Mouse (Mus musculus) heart, embryonic 10.5 days (tissue): Measurements from ENCODE around the gene Fras1. TPM values are rescaled to one million over a fixed set of nuclear protein-coding genes. Genes with fewer than 3 reads are reported as not detected.

ENCODE experiments used
- DNase-seq: peaks from one replicate; pipeline ENCODE4 v3.0.0-alpha.2; 2017; ENCODE audit warnings: low spot score
- H3K27ac ChIP-seq: fragments of 300-500 bp; sonication (generic); 2 replicates; pipeline ENCODE4 v1.5.1; 2016; ENCODE audit warnings: mild to moderate bottlenecking
- H3K27me3 ChIP-seq: fragments of 300-500 bp; sonication (generic); 2 replicates; pipeline ENCODE4 v1.6.1; 2016; ENCODE audit warnings: mild to moderate bottlenecking; ENCODE audit not compliant: poor library complexity, insufficient read depth, severe bottlenecking
- H3K36me3 ChIP-seq: fragments of 300-500 bp; sonication (generic); 2 replicates; pipeline ENCODE4 v1.6.1; 2016; ENCODE audit warnings: mild to moderate bottlenecking, moderate library complexity
- H3K4me1 ChIP-seq: fragments of 300-500 bp; sonication (generic); 2 replicates; pipeline ENCODE4 v1.6.1; 2016; ENCODE audit warnings: mild to moderate bottlenecking
- H3K4me3 ChIP-seq: fragments of 300-500 bp; sonication (generic); 2 replicates; pipeline ENCODE4 v1.5.1; 2016; ENCODE audit warnings: mild to moderate bottlenecking, moderate library complexity
- H3K9me3 ChIP-seq: fragments of 300-500 bp; sonication (generic); 2 replicates; pipeline ENCODE4 v1.6.1; 2016; ENCODE audit warnings: mild to moderate bottlenecking, moderate library complexity
- WGBS: fragments of 180-500 bp; shearing (Covaris S2); methylation state at CpG from one replicate; pipeline ENCODE4 v1.1.7; 2016; 5-methylcytosine and 5-hydroxymethylcytosine counted together
- polyA plus RNA-seq: library from polyadenylated mRNA; unstranded; fragments of >200 nt; fragmentation: Nextera tagmentation; extraction: Ambion mirVana; gene quantifications from 2 replicates; pipeline ENCODE4 v1.2.1, GENCODE M21; 2016

The Fras1 gene
- polyA plus RNA-seq, 1 experiment from 2014 or later: 26.9 TPM

DNA sequence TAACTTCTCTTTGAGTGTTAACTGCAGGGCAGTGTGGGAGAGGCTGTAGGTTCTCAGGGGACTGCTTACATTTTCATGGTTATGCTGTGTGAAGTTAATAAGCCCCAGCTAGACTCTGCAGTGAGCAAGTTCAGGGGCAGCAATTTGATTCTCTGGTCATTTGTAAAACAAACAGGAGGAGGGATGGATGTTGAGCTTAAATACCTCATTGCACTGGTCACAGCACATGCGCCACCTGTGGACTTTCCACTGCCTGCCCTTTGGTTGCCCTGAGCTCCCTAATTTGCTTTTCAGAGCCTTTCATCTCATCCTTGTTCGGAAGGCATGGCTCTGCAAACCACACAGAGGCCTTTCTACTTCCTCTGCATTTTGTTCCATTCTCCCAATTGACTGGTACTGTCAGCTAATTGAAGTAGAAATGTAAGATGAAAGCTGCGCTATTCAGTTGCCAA, 142.1 kb downstream of the Fras1 start:
- no peaks in the 10 kb centered on the region for H3K36me3 ChIP-seq
- H3K4me3 ChIP-seq: no peak overlapping the region
- H3K9me3 ChIP-seq: no peaks in the 10 kb centered on the region
- H3K4me1 ChIP-seq: peaks cover 19% of the 10 kb centered on the region
- WGBS: 91% methylated on average over 3 of the region's 3 CpGs
- no peak overlapping the region for H3K27ac ChIP-seq
- no peak for DNase-seq
- H3K27me3 ChIP-seq: no peaks in the 10 kb centered on the region

DNA sequence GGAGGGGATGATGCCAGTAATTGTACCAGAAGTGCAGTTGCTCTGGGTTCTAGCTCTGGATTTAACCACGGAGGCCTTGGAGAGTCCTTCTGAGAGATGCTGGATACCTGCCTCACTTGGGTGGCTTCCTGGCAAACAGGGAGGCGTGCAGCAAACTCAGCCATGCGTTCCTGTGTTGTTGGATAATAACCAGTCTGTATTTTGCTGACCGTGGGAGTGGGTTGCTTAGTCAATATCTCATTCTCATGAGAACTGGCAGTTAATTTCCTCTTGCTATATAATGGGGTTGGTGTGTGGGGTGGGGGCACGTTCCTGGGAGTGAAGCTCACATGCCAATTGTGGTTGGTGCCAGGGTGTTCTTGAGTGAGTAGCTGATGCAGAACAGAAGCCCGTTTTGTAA, 142.6 kb downstream of the Fras1 start:
- WGBS: 82% methylated on average over 6 of the region's 6 CpGs
- H3K9me3 ChIP-seq: no peaks in the 10 kb centered on the region
- DNase-seq: no peak
- H3K27me3 ChIP-seq: no peaks in the 10 kb centered on the region
- H3K27ac ChIP-seq: no peak overlapping the region
- no peaks in the 10 kb centered on the region for H3K36me3 ChIP-seq
- no peak overlapping the region for H3K4me3 ChIP-seq
- H3K4me1 ChIP-seq: peaks cover 19% of the 10 kb centered on the region

DNA sequence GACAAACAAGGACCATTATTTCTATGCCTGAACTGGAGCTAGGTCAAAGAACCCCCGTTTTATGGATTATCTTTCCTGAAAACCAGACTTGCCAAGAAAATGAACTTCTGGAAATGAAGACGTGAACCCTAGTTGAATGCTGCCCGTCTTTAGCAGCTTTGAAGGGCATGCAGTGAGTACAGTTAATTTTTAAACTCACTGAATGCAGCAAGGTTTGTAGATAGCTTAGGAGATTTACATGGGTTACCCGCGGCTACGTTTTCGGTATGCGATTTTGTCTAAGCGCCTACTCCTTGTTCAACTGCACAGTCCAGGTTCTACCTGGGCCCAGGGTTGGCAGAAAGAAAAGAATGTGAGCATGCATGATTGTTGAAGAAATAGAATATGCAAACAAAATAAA, 147.8 kb downstream of the Fras1 start:
- WGBS: 89% methylated on average over 9 of the region's 9 CpGs
- Histone ChIP-seq H3K27me3 (no peaks in the 10 kb centered on the region), H3K27ac (no peak overlapping the region), H3K4me1 (no peaks in the 10 kb centered on the region), H3K36me3 (no peaks in the 10 kb centered on the region), H3K9me3 (no peaks in the 10 kb centered on the region), H3K4me3 (no peak overlapping the region)
- DNase-seq: no peak

DNA sequence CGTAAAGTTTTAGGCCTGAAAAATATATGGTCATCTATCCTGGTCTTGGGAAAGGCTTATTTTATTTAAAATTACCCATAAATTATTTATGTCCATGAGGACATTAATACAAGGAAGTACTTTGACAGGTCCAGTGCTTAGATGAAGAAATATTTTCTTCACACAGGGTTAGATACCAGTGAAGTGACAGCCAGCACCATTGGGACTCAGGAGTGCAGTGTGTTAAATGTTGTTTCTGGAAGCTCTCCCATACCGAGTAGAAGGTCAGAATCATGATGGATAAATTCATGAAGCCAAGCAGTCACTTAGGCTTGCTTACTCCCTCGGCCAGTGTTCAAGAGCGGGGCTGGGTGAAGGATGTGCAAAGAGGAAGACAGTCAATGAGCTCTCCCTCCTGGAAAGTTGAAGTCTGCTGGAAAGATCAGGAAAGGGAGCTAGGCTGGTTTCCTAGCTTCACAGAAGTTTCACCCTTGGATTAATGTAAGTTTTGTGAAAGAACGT, 149.2 kb downstream of the Fras1 start:
- WGBS: 84% methylated on average over 5 of the region's 5 CpGs
- Histone ChIP-seq H3K27me3 (no peaks in the 10 kb centered on the region), H3K4me1 (no peaks in the 10 kb centered on the region), H3K4me3 (no peak overlapping the region), H3K27ac (no peak overlapping the region), H3K9me3 (no peaks in the 10 kb centered on the region), H3K36me3 (no peaks in the 10 kb centered on the region)
- no peak for DNase-seq

DNA sequence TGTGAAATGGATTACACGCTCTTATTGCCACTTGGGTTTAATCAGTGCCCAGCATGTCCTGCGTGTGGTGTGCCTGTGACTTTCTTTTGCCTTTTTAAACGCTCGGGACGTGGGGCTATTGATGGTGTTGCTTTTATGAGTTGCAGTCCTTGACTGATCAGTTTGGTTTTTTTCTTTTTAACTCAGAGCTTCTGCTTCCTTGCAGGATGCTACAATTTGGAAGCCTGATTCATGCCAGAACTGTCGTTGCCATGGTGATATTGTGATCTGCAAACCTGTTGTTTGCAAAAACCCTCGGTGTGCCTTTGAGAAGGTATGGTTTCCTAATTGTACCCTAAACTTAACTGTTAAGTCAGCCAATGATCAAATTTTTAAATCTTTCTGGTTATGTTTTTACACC, 154.5 kb downstream of the Fras1 start:
- WGBS: 85% methylated on average over 7 of the region's 7 CpGs
- no peaks in the 10 kb centered on the region for H3K27me3 ChIP-seq
- H3K9me3 ChIP-seq: no peaks in the 10 kb centered on the region
- no peaks in the 10 kb centered on the region for H3K4me1 ChIP-seq
- H3K4me3 ChIP-seq: no peak overlapping the region
- DNase-seq: no peak
- H3K36me3 ChIP-seq: no peaks in the 10 kb centered on the region
- H3K27ac ChIP-seq: no peak overlapping the region

DNA sequence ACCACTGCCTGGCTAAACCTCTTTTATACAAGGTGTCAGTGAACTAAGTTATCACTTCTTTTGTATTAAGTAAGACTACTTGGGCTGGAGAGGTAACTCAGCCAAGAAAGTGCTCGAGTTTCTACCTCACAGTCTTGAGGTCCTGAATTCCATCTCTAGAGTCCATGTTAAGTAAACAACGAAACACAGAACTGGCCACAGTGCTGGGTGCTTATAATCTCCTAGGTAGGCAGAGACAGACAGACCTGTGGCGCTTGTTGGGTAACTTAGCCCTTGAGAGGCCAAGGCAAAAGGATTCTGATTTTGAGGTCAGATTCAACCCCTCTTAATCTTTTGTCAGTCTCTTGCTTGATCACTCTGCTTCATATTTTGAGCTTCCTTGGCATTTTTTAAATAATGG, 156.8 kb downstream of the Fras1 start:
- 82% methylated on average over 3 of the region's 3 CpGs for WGBS
- DNase-seq: no peak

DNA sequence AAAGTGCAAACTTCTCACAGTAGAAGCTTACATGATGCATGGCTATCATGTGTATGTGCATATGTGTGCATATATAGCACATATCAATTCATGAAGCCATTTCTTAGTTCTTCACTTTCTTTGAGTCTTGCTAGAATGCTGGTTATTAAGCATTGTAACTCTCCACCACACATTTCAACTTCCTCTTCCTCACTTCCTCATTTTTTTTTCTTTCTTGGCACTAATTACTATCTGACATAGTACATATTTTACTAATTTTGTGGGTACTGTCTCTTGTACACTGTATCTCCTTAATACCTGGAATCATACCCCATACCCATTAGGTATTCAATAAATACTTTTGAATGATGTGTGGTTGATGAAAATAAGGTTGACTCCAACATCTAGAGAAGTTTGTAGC, 158.2 kb downstream of the Fras1 start:
- no peak for DNase-seq
- no peaks in the 10 kb centered on the region for H3K9me3 ChIP-seq
- H3K27me3 ChIP-seq: no peaks in the 10 kb centered on the region
- no peaks in the 10 kb centered on the region for H3K4me1 ChIP-seq
- H3K27ac ChIP-seq: no peak overlapping the region
- H3K4me3 ChIP-seq: no peak overlapping the region
- no peaks in the 10 kb centered on the region for H3K36me3 ChIP-seq

More for the DNA sequence above, 156.8 kb downstream of the Fras1 start:
- no peaks in the 10 kb centered on the region for H3K27me3 ChIP-seq
- no peaks in the 10 kb centered on the region for H3K9me3 ChIP-seq
- H3K36me3 ChIP-seq: no peaks in the 10 kb centered on the region
- H3K4me1 ChIP-seq: no peaks in the 10 kb centered on the region
- H3K4me3 ChIP-seq: no peak overlapping the region
- H3K27ac ChIP-seq: no peak overlapping the region

DNA sequence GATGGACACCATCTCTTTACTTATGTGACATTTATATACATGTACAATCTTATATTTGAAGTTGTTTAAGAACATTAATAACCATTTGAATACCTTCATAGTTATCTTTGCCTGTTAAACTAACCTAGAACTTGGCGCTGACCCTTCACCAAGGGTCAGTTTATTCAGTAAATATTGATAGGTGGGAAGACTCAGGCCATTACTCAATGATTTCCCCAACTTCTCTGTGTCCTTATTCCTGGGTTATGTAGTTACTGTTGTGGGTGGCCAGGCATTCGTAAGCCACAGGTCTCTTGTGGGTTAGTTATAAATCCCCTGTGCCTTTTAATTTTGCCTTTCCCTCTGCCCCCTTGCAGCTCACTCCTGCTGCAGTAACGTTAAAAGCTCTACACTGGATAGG, 162.8 kb downstream of the Fras1 start:
- Histone ChIP-seq H3K36me3 (no peaks in the 10 kb centered on the region), H3K4me1 (peaks cover 7% of the 10 kb centered on the region; the same call in 1 of the 2 replicates), H3K4me3 (no peak overlapping the region), H3K27ac (no peak overlapping the region), H3K27me3 (no peaks in the 10 kb centered on the region), H3K9me3 (no peaks in the 10 kb centered on the region)
- WGBS: 87% methylated on average over 3 of the region's 3 CpGs
- no peak for DNase-seq

DNA sequence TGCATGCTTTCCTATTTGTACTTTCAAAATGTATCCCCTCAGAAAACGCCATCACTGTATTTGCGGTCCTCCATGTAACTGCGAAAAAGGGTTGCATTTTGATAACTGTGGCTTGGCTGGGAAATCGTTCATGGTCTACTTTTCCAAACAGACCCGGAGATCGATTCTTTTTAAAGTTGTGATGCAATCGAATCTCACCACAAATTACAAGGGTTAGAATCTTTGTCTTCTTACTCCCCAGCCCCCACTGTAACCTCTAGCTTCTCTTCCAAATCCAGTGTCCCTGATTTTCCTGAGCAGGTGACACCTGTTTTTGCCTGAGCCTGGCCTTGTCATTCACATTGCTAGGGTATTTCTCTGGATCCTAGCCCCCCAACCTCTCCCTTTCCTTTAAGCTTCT, 163.2 kb downstream of the Fras1 start:
- no peak overlapping the region for H3K27ac ChIP-seq
- peaks cover 7% of the 10 kb centered on the region; the same call in 1 of the 2 replicates for H3K4me1 ChIP-seq
- no peak for DNase-seq
- no peaks in the 10 kb centered on the region for H3K9me3 ChIP-seq
- no peaks in the 10 kb centered on the region for H3K36me3 ChIP-seq
- 91% methylated on average over 7 of the region's 7 CpGs for WGBS
- no peak overlapping the region for H3K4me3 ChIP-seq
- no peaks in the 10 kb centered on the region for H3K27me3 ChIP-seq

DNA sequence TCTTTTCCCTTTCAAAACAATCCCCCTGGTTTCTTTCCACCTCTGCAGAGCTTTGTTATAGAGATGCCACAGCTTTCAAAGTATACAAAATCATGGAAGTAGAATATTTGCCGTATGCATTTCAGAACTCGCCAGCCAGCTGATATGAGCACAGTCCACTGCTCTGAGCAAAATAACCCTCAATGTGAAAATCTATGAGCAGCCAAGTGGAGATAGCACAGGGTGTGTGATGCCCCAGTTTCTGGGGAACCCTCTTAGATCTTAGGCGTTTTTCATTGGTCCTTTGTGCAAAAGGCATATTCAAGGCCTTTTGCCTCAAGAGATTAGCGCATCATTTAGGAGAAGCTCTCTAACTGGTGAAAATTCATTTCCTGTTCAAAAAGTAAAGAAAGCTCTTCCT, 170.4 kb downstream of the Fras1 start:
- H3K27ac ChIP-seq: no peak overlapping the region
- no peak for DNase-seq
- H3K4me1 ChIP-seq: peaks cover 3% of the 10 kb centered on the region; the same call in 1 of the 2 replicates
- 87% methylated on average over 4 of the region's 4 CpGs for WGBS
- H3K4me3 ChIP-seq: no peak overlapping the region
- H3K9me3 ChIP-seq: no peaks in the 10 kb centered on the region
- peaks cover 5% of the 10 kb centered on the region for H3K36me3 ChIP-seq
- H3K27me3 ChIP-seq: no peaks in the 10 kb centered on the region

DNA sequence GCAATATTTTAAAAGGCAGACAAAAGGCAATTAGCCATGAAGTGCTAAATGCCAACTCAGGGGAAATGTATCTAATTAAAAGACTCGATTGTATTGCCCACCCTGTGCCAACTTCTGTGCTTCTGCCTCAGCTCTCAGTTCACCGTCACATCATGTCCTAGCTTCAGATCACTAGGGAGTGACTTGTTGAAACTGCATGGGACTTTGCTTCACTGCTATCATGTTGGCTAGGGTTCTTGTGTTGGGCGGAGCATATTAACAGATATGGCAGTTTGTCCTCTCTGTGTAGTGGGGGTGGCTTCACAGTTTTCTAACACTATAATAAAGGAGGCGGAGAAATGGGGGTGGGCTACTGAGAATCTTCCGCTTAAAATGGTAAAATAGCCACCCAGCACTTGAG, 172.2 kb downstream of the Fras1 start:
- H3K27me3 ChIP-seq: no peaks in the 10 kb centered on the region
- no peaks in the 10 kb centered on the region for H3K9me3 ChIP-seq
- no peaks in the 10 kb centered on the region for H3K4me1 ChIP-seq
- no peak for DNase-seq
- WGBS: 92% methylated on average over 5 of the region's 5 CpGs
- H3K4me3 ChIP-seq: no peak overlapping the region
- H3K27ac ChIP-seq: no peak overlapping the region
- peaks cover 5% of the 10 kb centered on the region for H3K36me3 ChIP-seq

DNA sequence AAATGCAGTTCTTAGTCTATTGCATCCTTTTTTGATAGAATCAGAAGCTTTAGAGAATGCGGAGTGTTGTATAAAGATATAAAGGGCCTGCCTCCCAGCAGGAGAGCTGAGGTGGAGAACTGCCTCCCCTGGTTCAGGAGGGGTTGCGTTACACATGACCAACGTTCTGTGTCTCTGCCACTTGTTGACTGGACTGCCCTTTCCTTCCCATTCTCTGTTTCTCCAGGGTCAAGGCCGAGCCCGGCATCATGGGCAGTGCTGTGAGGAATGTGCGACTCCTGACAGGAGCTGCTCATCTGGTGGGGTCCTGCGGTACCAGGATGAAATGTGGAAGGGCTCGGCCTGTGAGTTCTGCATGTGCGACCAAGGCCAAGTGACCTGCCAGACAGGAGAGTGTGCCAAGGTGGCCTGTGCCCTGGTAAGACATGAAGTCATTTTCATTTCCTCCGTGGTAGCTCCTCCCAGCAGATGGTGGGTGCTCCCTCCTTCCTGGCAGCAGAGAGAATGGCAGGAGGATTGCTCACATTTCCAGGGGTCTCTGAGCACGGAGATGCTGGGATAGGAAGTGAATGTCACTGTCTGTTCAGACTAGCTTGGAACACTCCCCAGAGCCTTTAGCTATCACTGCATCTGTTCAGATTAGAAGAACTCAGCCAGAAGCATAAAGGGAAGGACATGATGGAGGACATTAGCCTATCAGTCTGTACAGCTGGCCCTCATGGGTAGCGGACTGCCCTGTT, 181.4 kb downstream of the Fras1 start:
- 85% methylated on average over 12 of the region's 12 CpGs for WGBS
- DNase-seq: no peak

DNA sequence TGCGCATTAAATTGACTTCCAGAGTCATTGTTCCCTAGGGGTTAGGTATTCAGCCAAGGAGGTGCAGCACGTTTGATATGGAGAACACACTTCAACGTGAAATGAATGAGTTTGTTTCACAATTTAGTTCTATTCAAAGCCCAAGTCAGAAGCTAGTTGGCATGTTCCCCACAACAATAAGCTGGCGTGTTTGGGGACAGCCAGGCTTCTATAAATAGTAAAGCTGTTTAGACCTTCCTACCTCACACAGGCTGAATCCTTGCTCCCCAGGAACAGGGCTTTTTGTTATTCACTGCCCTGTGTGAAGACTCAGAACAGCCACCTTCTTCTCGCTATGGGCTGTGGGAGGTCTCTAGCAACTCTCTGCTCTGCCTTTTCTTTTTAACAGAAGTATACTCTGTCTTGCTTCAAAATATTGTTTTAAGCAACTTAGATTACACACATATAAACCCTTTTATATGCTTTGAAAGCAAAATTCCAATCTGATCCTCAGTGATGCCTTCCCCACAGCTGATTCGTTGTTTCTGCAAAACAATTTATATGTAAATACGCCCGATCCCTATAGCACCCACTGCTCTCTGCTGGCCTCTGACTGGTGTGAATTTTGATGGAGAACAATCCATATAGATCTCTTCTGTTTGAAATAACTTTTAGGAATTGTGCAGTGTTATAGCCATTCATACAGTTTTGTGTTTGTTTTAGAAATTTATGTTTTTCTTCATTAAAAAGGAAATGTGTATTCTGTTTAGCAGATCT, 184.5 kb downstream of the Fras1 start:
- no peak for DNase-seq
- no peak overlapping the region for H3K4me3 ChIP-seq
- H3K4me1 ChIP-seq: peaks cover 14% of the 10 kb centered on the region; the same call in 1 of the 2 replicates
- H3K36me3 ChIP-seq: peaks cover 9% of the 10 kb centered on the region; the same call in 1 of the 2 replicates
- no peak overlapping the region for H3K27ac ChIP-seq
- H3K27me3 ChIP-seq: no peaks in the 10 kb centered on the region
- WGBS: 43% methylated on average over 8 of the region's 8 CpGs
- no peaks in the 10 kb centered on the region for H3K9me3 ChIP-seq

More for the DNA sequence above, 181.4 kb downstream of the Fras1 start:
- H3K4me1 ChIP-seq: peaks cover 14% of the 10 kb centered on the region; the same call in 1 of the 2 replicates
- H3K36me3 ChIP-seq: peaks cover 8% of the 10 kb centered on the region; the same call in 1 of the 2 replicates
- no peak overlapping the region for H3K4me3 ChIP-seq
- H3K27me3 ChIP-seq: no peaks in the 10 kb centered on the region
- H3K27ac ChIP-seq: no peak overlapping the region
- H3K9me3 ChIP-seq: no peaks in the 10 kb centered on the region
